Mouse (Mus musculus) right cerebral cortex, postnatal 36 days (tissue): ENCODE data around the gene Olfr1170.

Experiments
- DNase-seq, 2 experiments: peaks; one replicate each; pipeline ENCODE4 v3.0.0; 2022; ENCODE audit warnings: low spot score in 2 of 2, mixed read lengths in 1 of 2

Olfr1170 gene

GRCm38 (mm10) chr2:88228234-88228633, at the start of gene Olfr1170:
Olfr1170 (minus strand) TSS chr2:88228334.
- no peak for DNase-seq

- no peak for DNase-seq
Observed at GRCm38 (mm10) chr2:88220784-88221183, 7.3 kb downstream of the Olfr1170 start.

DNA sequence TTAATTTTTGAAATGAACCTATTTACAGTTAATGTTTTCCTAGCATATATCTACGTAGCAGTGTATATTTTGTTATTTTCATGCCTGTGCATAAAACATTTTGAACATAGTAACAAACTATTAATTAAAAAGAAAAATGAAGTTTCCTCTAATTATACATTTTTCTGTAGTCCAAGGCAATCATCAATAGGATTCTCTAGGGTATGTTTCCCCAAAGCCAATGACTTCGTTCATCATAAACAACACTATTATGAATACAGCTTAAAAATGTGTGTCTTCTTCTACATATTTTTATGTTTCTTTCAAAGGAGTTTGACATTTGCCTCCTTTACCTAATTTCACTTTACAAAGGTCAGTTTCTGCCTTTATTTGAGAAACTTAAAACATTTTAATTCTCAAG, 46.6 kb downstream of the Olfr1170 start, which contains the start of gene Olfr1168:
Gene Olfr1168 (plus strand): TSS at position 301 of the 400 bp plus-strand sequence.
- DNase-seq = no peak
